Mouse (Mus musculus) heart, adult 2 months (tissue): ENCODE data around the gene Rpa1. TPM values are rescaled to one million over a fixed set of nuclear protein-coding genes. Genes with fewer than 3 reads are reported as not detected.

Experiments
- DNase-seq, 2 experiments: peaks; one replicate each; pipeline ENCODE4 v3.0.0; 2021
- H3K27ac ChIP-seq: fragments of 200-600 bp; 2 replicates; pipeline ENCODE4 v1.8.1; 2022
- H3K27me3 ChIP-seq: fragments of 200-500 bp; 2 replicates; pipeline ENCODE4 v1.6.1; 2012; ENCODE audit warnings: mild to moderate bottlenecking, low read length, inconsistent platforms, mixed read lengths; ENCODE audit not compliant: control insufficient read depth, insufficient read depth
- H3K36me3 ChIP-seq: fragments of 200-500 bp; 2 replicates; pipeline ENCODE4 v1.6.1; 2012; ENCODE audit warnings: low read length, inconsistent platforms; ENCODE audit not compliant: control insufficient read depth, insufficient read depth
- H3K4me1 ChIP-seq: fragments of 200-500 bp; 2 replicates; pipeline ENCODE4 v1.6.1; 2011; ENCODE audit warnings: low read length; ENCODE audit not compliant: control insufficient read depth, insufficient read depth
- H3K4me3 ChIP-seq: fragments of 200-600 bp; 2 replicates; pipeline ENCODE4 v1.8.1; 2022
- H3K79me2 ChIP-seq: fragments of 200-500 bp; replicated peaks from 2 replicates; pipeline ENCODE4 v1.6.1; 2012; ENCODE audit warnings: mild to moderate bottlenecking, inconsistent platforms, low read length, moderate library complexity, mixed read lengths; ENCODE audit not compliant: control insufficient read depth, insufficient read depth
- H3K9ac ChIP-seq: fragments of 200-500 bp; 2 replicates; pipeline ENCODE4 v1.6.1; 2012; ENCODE audit warnings: low read depth, mild to moderate bottlenecking, control low read depth, inconsistent platforms, low read length, mixed read lengths
- CTCF ChIP-seq: fragments of 200-600 bp; IDR thresholded peaks from 2 replicates; pipeline ENCODE4 v1.8.1; 2022; ENCODE audit warnings: antibody characterized with exemption, mild to moderate bottlenecking, moderate library complexity
- EP300 ChIP-seq: fragments of 200-500 bp; IDR thresholded peaks from 2 replicates; pipeline ENCODE4 v1.6.1; 2011; ENCODE audit warnings: low read depth, low read length, control low read depth; ENCODE audit not compliant: insufficient read depth
- POLR2A ChIP-seq: fragments of 200-500 bp; IDR thresholded peaks from 2 replicates; pipeline ENCODE4 v1.6.1; 2011; ENCODE audit warnings: mild to moderate bottlenecking, low read depth, low read length, control low read depth; ENCODE audit not compliant: insufficient read depth
- WGBS: fragments of 180-500 bp; shearing (Covaris S2); methylation state at CpG from one replicate; pipeline ENCODE4 v1.1.7; 2018; 5-methylcytosine and 5-hydroxymethylcytosine counted together
- intact Hi-C: fragments of 180-260 bp; cut with DNase I; formaldehyde crosslinking; loops from one replicate; pipeline ENCODE4 v1.15.1; 2025
- polyA plus RNA-seq: library from polyadenylated mRNA; depleted of rRNA; stranded (reverse); fragments of >200 nt; gene quantifications from 2 replicates; pipeline ENCODE4 v1.2.3, GENCODE M21; 2012
- total RNA-seq, 2 experiments: library from RNA; stranded (reverse); gene quantifications; 2 replicates each; pipeline ENCODE4 v1.2.3; 2021

Gene Rpa1
- total and polyA plus RNA-seq, 3 experiments = 16.8 to 60.7 (median 54.8) TPM

DNA sequence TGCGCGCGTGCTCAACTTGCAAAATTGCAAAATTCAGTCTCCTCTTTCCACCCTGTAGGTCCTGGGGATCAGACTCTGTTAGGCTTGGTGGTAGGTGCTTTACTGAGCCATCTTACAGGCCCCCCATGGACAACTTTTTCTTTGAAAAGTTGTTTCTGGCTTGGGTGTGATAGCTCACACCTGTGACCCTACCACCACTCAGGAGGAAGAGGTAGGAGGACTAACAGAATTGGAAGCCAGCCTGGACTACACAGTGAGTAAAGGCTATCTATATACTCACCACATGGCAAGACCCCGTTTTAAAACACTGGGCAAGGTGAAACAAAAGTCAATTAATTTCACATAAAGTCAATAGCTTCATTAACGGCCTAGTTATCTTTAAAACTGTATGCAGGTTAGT lies 3.4 kb downstream of the Rpa1 start:
- Histone ChIP-seq H3K4me1 (peaks cover 2% of the 10 kb centered on the region), H3K27me3 (no peaks in the 10 kb centered on the region), H3K36me3 (no peaks in the 10 kb centered on the region), H3K27ac (no peak overlapping the region), H3K4me3 (no peak overlapping the region), H3K9ac (no peak overlapping the region), H3K79me2 (no peaks in the 10 kb centered on the region; the same call in 1 of the 2 replicates)
- whole genome bisulfite sequencing = 92% methylated on average over 5 of the region's 5 CpGs
- intact Hi-C loops = no loop called here
- TF ChIP-seq CTCF (no peak), POLR2A (no peak), EP300 (no peak)
- DNase-seq = no peak

DNA sequence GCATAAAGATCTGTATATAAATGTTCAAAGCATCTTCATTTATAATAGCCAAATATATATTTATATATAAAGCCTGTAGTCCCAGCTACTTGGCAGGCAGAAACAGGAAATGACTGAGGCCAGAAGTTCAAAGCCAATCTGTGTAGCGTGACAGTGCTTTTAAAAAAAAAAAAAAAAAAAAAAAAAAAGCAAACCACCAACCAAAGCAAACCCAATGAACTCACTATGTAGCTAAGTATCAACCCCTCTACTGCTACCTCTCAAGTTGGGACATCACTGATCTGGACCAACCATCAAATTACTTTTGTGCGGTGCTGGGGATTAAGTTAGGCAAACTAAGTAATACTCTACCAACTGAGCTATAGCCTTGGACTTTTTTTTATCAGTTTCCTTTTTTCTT lies 4.0 kb downstream of the Rpa1 start:
- TF ChIP-seq EP300 = no peak
- TF ChIP-seq CTCF = no peak
- no peak for TF ChIP-seq POLR2A
- no peak overlapping the region for H3K9ac ChIP-seq
- H3K27ac ChIP-seq = no peak overlapping the region
- H3K27me3 ChIP-seq = no peaks in the 10 kb centered on the region
- no peak overlapping the region for H3K4me3 ChIP-seq
- WGBS = 63% methylated on average over 2 of the region's 2 CpGs
- DNase-seq = no peak
- no peaks in the 10 kb centered on the region for H3K36me3 ChIP-seq
- intact Hi-C loops = no loop called here
- peaks cover 2% of the 10 kb centered on the region for H3K4me1 ChIP-seq
- H3K79me2 ChIP-seq = no peaks in the 10 kb centered on the region; the same call in 1 of the 2 replicates

DNA sequence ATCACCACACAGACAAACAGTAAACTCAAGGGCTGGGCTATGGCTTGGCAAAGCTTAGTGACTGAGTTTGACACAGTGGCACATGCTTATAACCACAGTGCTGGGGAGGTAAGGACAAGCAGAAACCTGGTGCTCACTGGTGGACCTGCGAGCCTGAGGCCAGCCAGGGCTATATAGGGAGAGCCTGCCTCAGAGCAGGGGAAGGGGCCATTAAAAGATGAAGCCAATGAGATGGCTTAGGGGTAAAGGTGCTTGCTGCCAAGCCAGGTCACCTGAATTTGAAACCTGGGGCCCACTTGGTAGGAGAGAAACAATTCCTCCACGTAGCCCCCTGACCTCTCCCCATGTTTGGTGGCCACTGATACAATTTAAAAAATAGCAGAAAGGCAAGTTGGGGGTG lies 5.0 kb downstream of the Rpa1 start:
- TF ChIP-seq POLR2A = no peak
- TF ChIP-seq CTCF = no peak
- TF ChIP-seq EP300 = no peak
- Histone ChIP-seq H3K27ac (no peak overlapping the region), H3K4me1 (peaks cover 2% of the 10 kb centered on the region), H3K4me3 (no peak overlapping the region), H3K9ac (no peak overlapping the region), H3K36me3 (no peaks in the 10 kb centered on the region), H3K79me2 (no peaks in the 10 kb centered on the region; the same call in 1 of the 2 replicates), H3K27me3 (no peaks in the 10 kb centered on the region)
- no peak for DNase-seq
- intact Hi-C loops = no loop called here
- 96% methylated on average over 2 of the region's 2 CpGs for whole genome bisulfite sequencing

DNA sequence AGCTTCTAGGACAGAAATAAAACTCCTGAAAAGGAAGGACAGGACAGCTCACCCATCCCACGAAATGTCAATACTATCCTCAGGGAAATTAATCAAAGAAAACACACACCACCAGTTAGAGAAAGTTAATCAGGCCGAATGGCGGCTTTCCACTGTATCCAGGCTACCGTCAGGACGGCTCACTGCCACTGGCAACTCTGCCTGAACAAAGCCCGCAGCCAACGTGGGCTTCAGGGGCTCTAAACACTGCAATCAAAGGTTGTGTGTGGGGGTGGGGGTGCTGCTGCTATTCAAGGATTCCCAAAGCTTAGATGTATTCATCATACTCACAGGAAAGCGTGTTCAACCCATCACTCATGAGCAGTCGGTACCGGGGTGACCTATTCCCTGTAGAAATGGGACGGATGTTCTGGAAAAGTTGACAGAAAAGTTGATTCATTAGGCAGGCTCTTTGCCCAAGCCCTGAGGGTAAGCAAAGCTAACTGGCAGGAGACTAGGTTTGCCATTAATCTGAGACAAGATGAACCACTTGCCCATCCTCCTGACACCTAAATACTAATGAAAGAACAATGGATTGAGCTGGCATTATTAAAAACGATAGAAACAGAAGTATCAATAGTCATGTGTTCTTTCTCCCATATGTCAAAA lies 7.3 kb downstream of the Rpa1 start:
- no peaks in the 10 kb centered on the region; the same call in 1 of the 2 replicates for H3K79me2 ChIP-seq
- no peak overlapping the region for H3K9ac ChIP-seq
- intact Hi-C loops = no loop called here
- H3K27me3 ChIP-seq = no peaks in the 10 kb centered on the region
- TF ChIP-seq POLR2A = no peak
- TF ChIP-seq CTCF = no peak
- TF ChIP-seq EP300 = no peak
- no peaks in the 10 kb centered on the region for H3K36me3 ChIP-seq
- H3K4me3 ChIP-seq = no peak overlapping the region
- no peak for DNase-seq
- peaks cover 4% of the 10 kb centered on the region for H3K4me1 ChIP-seq
- no peak overlapping the region; the same call in 1 of the 2 replicates for H3K27ac ChIP-seq
- WGBS = 79% methylated on average over 12 of the region's 12 CpGs

DNA sequence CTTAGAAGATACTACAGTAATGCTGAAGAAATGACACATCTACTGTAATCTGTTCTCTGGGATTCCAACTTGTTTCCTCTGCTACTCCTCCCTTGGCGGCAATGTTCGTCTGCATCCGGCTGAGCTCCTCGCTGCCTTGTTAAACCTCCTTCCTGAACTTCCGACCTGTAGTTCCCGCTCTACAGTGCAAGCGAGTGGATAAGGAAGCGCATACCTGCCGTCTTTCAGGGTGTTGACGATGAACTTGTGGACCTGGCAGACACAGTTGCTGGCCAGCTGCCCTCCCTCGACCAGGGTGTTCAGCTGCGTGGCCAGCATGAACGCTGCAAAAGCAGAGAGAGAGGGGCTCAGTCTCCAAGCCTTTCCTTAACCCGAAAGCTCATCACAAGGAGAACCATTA lies 8.0 kb downstream of the Rpa1 start:
- H3K4me1 ChIP-seq = peaks cover 4% of the 10 kb centered on the region
- H3K27me3 ChIP-seq = no peaks in the 10 kb centered on the region
- H3K27ac ChIP-seq = peak overlapping the region; percentile 33
- no peaks in the 10 kb centered on the region; the same call in 1 of the 2 replicates for H3K79me2 ChIP-seq
- H3K4me3 ChIP-seq = no peak overlapping the region
- intact Hi-C loops = no loop called here
- no peaks in the 10 kb centered on the region for H3K36me3 ChIP-seq
- 59% methylated on average over 14 of the region's 14 CpGs for WGBS
- TF ChIP-seq EP300 = no peak
- TF ChIP-seq POLR2A = no peak
- no peak for TF ChIP-seq CTCF
- no peak overlapping the region for H3K9ac ChIP-seq
- DNase-seq = no peak

DNA sequence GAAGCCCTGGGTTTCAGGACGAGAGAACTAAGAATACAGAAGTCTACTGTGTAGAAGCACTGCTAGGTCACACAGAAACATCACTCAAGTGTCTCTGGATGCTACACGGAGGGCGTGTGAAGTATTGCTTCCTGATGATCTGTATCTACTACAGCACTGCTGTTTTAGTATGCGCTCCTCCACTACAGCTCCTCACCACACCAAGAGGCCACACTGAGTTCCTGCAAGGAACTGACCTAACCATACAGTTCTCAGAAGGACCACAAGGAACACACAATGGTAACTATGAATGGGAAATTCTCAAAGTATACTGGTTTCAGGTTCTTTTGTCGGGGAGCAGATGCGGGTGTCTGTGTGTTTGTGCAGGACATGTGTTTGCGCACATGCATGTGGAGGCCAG lies 10.9 kb downstream of the Rpa1 start:
- Histone ChIP-seq H3K4me1 (peaks cover 4% of the 10 kb centered on the region), H3K4me3 (no peak overlapping the region), H3K79me2 (no peaks in the 10 kb centered on the region), H3K27ac (no peak overlapping the region), H3K27me3 (no peaks in the 10 kb centered on the region), H3K9ac (no peak overlapping the region), H3K36me3 (no peaks in the 10 kb centered on the region)
- TF ChIP-seq POLR2A (no peak), CTCF (no peak), EP300 (no peak)
- DNase-seq = no peak
- WGBS = 83% methylated on average over 7 of the region's 7 CpGs
- intact Hi-C loops = no loop called here
